Mouse (Mus musculus) bone marrow macrophage, adult 2 months (primary cell): ENCODE data around the gene Mettl24.

ENCODE experiments used
- CTCF ChIP-seq: IDR thresholded peaks from 2 replicates; pipeline ENCODE4 v1.5.1; 2012; ENCODE audit warnings: low read depth, mild to moderate bottlenecking, low read length, moderate library complexity
- POLR2A ChIP-seq: IDR thresholded peaks from 2 replicates; pipeline ENCODE4 v1.6.1; 2012; ENCODE audit warnings: mild to moderate bottlenecking, low read depth, low read length, borderline replicate concordance

- TF ChIP-seq CTCF (no peak), POLR2A (no peak)
Observed at GRCm38 (mm10) chr10:40753036-40753435, 70.0 kb downstream of the Mettl24 start.
